Mouse (Mus musculus): ENCODE measurements at regions not wholly inside any gene's neighbourhood (a gene's known extent, or its start where the extent isn't known, plus 50 kb on each side); places are given as distances from the start of the nearest gene placed in this dataset.

DNA sequence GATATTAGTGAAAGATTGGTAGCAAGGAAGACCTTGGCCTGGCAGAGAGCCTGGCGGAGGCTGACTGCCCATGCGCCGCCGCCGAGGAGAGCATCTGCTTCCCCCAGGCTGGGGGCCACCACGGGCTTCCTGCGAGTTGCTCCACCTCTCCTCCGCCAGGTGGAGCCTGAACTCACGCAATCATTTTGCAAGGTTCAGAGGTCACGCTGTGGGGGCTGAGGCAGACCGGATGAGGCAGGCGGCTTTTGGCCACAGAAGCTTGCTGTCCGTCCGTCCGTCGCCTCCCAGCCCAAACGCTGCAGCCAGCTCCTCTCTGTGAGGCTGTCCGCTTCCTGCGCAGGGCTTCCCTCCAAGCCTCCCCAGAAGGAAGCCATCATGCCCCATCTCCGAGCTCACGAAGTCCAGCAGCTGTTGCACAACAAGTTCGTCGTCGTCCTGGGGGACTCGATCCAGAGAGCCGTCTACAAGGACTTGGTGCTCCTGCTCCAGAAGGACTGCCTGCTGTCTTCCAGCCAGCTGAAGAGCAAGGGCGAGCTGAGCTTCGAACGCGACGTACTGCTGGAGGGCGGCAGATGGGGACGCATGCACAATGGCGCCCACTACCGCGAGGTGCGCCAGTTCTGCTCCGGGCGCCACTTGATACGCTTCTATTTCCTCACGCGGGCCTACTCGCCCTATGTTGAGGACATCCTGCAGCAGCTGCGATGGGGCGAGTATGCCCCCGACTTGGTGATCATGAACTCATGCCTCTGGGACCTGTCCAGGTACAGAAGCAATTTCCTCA is 269.3 kb upstream of the Erbb4 start:
- DNase-seq (ENCODE audit: low spot score in 2 of 2): peak in 1 of 2 experiments; percentile 57

DNA sequence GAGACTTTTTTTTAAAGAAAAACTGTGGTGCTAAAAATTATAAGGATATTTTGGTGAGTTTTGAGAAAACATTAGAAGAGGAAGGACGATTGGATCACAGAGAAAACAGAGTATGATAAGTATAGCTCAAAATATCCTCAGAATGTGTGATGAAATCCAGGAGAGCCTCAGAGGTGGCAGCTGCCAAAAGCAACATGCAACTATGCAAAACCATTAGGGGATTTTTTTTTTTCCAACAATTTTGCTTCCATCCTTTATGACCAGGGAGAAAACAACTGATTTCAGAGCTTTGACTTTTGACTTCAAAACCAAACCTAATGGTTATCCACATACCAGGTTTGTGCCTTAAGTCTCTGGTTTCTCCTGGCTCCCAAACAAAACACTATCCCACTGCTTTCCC is 267.4 kb upstream of the Erbb4 start:
- DNase-seq (ENCODE audit: low spot score in 2 of 2): no peak

DNA sequence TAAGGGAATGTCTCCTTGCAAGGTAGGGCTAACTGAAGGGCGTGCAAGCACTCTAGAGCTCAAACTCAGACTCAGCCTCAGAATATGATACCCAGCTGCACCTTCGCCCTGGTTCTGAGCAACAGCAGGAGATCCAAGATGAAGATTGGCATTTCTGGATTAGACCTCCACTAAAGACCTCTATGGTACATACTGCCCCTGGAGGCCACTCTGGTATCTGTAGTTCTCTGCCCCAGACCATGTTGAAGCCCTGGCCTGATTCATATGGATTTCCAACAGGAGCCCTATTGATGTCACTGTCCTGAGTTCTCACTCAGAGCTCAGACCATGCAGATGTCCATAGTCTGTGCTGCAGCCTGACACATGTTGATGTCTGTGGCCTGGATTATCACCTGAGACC is 262.2 kb upstream of the Erbb4 start:
- DNase-seq (ENCODE audit: low spot score in 2 of 2): no peak

DNA sequence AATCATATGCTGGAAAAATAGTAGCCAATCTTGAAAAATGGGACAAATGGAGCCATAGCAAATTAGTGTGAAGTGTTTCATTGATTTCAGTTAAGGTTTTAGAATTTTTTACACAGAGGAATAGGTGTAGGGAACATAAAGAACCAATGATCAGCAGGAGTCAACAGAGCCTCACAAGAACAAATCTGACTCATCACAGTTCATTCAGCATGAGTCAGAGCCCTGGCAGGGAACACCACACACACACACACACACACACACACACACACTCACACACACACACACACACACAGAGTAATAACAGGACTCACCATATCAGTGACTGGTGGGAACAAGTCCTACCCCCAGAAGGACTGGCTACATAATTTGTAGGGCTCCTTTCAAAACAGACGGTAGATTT is 259.7 kb upstream of the Erbb4 start:
- no peak for DNase-seq (ENCODE audit: low spot score in 2 of 2)

DNA sequence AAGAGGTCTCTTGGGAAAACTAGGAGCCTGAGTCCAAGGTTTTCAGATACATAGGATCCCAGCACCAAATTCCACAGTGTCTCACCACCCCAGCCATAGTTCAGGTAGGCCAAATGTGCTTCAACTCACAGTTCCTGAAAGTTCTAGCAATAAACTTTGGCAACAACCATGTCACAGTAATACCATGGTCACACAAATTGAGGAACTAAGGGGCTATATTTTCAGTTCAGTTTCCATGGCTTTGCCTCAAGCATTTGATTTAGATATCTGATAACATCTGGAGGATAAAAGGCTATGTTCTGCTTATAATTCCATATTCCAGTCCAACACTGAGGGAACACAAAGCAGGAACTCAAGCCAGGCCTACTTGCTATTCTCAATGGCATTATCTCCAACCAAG is 256.2 kb upstream of the Erbb4 start:
- DNase-seq (ENCODE audit: low spot score in 2 of 2): no peak

DNA sequence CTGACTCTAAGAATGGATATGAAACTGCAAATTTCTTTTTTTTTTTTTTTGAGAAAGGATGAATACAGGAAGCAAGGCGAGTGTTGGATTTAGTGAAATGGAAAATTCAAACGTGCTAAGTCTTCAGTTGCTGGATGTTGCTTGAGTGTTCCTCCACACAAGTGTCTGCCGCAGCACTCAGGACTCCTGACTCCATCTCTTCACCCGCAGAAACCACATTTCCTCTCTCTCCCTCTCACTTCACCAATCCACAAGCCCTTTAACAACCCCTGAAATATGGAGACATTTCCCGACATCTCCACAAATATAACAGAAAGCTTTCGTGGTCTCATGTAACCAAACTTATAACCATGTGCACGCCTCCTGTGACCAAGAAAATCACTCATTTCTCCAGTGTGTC is 249.7 kb upstream of the Erbb4 start:
- no peak for DNase-seq (ENCODE audit: low spot score in 2 of 2)

DNA sequence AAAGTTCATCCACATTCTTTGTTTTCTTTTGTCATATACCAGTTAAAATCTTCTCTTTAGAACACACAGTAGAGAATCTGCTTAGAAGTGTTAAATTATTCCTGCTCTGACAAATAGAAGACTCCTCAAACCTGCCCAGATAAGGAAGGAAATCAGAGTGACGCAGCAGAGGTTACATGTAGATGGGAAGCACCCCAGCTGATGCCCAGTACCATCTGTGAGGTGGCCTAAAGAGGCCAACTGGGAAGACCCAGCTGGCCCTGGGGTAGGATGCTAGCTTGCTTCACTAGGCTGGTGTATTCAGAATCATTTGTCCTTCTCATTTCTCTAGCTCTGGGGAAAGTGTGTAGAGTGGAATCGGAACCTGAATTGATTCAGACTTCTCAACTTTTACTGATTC is 242.6 kb upstream of the Erbb4 start:
- DNase-seq (ENCODE audit: low spot score in 2 of 2): no peak

DNA sequence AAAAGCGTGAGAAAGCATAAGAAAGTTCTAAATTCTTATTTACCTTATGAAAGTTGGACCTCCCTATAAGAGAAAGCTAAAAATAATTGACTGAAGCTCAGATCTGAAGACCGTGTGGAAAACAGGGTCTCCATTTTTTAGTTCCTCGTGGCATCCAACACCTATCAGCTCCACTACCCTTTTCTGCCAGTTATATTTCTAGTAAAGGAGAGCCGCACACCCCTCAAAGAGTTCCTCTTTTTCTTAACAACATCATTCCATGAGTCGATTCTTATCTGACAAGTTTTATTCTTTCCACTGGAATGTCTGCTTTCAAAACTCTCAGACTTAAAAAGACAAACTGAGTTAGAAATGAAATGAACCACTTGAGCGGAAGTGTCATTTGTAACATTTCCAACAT is 242.0 kb upstream of the Erbb4 start:
- DNase-seq (ENCODE audit: low spot score in 2 of 2): no peak

DNA sequence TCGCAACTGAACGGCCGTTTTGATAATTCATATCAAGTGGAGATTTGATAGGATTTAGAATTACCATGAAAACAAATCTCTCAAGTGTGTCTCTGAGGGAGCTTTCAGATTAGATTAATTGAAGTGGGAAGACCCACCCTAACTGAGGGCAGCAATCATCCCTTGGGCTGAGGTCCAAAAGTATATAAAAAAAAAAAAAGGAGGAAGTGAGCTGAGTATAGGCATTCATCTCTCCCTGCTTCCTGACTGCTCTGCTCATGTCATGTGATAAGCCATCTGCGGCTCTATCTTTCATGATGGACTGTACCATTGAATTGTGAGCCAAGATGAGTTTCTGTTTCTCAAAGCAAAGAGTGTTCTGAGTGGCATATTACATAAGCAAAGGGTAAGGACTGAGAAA is 234.2 kb upstream of the Erbb4 start:
- no peak for DNase-seq (ENCODE audit: low spot score in 2 of 2)

DNA sequence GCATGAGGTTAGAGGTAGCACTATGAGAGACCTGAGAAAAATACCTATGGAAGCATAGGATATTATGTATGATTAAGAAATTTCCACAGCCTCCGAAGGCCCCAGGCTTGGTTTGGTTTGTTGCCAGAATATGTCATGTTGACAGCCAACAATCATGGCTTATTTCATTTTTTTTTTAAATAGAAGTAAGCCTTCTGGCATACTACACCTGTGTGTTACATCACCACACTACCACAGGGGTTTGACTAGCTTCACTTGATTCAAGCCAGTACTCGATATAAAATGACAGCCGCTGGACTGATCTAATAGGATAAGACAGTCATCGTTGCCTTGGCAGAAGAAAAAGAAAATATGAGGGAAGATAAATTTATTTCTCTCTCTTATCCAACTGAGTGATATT is 232.6 kb upstream of the Erbb4 start:
- no peak for DNase-seq (ENCODE audit: low spot score in 2 of 2)

DNA sequence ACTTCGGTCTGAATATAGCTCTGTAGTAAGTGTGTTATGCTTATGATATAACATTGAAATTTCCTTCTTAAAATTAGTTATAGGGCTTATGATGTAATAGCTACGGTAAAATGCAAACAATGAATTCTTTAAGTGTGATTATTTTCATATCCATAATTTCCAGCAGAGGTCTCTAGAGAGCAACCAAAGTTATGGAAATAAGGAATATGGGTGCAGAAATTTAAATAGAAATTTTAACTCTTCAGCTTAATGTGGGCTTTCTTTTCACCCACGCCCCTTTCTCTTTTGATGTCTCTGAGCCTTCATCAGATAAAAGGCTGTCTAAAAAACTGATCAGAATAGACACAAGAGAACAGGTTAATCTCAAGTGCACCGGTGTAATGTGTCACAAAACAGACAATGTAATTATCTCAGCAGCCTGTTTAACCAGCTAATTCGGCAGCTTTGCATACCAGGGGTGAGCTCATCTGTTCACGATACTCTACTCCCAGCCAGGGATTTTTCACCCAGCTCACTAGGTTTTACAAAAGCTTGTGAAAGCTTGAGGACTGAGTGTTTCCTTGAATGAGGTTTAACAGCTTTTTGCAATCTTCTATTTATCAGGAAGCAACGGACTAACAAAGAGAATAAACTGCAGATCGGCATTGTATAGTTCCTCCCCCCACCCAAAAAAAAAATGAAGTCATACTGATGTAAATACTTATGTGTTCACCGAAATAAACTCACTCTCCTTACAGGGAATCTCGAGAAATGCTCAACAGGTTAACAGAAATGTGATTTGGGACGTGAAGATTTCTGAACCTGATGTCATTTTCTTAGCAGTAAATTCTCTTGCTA is 223.8 kb upstream of the Erbb4 start:
- DNase-seq (ENCODE audit: low spot score in 2 of 2): no peak

DNA sequence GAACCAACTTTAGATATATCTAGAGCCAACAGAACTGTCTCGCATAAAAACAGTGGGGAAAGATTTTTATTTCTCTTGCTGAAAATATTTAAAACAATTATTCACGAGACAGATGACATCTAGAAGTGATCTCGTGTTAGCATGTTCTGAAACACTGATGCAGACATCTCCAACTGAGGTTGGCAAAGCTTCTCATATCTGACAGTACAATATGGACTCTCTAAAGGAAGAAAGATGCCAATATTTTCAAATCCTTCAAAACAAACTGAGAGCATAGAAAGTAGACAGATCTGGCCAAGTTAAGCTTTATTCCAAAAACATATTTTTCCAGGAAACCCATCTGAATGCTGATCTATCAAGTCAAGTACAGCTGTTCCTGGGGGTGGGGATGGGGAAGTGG is 221.5 kb upstream of the Erbb4 start:
- DNase-seq (ENCODE audit: low spot score in 2 of 2): no peak

DNA sequence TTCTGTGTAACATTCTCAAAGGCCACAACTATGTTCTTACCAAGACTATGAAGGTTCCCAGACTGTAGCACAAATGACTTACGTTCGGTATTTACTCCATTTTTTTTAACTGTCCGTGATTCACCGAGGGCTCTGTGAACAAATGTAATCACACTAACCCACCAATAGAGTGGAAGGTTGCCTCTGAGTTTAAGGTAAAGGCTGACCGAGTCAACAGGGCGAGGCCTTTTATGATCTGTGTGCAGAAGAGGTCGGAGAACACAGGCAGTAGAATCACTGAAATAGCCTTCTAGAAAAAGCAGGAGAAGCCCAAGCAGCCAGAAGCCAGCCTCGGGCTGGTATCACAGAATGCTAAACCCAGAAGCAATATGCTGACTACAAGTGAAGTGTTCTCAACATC is 218.9 kb upstream of the Erbb4 start:
- DNase-seq (ENCODE audit: low spot score in 2 of 2): no peak

DNA sequence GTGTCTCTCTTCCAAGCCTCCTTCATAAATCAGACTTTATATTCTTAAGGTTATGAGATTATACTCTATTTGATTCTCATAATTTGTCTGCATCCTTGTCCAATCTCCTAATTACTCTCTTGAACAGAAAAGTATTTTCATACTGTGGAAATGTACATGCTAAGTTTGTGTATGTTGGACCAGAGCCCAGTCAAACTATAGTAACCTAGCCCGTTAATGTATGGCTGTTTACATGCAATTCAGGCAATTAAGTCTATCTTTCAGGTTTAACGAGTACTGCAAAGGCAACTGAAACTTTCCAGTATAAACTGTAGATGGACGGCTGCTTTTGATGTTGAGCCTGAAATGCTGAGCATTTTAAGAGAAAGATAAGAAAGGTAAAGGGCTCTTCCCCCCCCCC is 211.7 kb upstream of the Erbb4 start:
- no peak for DNase-seq (ENCODE audit: low spot score in 2 of 2)

DNA sequence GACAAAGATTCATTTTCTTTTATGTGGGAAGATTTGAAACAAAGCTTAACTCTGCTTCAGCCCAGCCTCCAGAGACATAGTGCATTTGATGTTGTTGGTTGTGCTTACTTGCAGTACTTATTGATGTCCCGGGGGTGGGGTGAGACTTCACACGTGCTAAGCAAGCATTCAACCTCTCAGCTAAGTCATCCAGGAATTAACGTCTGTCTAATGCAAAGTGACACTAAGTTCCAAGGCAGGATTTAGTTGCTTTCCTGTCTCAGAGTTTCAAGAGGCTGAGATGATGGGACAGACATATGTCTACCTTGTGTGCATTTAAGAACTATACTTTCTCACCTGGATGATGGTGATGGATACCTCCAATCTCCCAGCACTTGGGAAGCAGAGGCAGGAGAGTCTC is 189.0 kb upstream of the Erbb4 start:
- DNase-seq (ENCODE audit: low spot score in 2 of 2): no peak

DNA sequence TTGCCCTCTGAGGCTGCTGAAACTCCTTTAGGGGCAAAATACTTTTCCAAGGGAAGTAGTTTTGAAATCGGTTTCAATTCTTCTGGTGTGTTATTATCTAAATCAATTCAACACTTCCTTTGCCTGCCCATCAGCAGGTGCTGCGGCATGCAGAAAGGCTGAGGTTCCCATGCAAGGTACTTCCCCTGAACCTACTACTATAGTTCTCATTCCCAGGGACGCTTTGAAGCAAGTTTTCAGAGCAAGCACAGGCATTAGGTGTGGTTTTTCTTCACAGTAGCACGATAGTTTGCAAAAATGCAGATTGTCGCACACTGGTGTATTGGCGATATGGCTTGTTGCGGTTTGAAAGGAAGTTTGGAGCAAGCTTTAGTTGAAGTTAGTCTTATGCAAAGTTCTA is 183.5 kb upstream of the Erbb4 start:
- no peak for DNase-seq (ENCODE audit: low spot score in 2 of 2)

DNA sequence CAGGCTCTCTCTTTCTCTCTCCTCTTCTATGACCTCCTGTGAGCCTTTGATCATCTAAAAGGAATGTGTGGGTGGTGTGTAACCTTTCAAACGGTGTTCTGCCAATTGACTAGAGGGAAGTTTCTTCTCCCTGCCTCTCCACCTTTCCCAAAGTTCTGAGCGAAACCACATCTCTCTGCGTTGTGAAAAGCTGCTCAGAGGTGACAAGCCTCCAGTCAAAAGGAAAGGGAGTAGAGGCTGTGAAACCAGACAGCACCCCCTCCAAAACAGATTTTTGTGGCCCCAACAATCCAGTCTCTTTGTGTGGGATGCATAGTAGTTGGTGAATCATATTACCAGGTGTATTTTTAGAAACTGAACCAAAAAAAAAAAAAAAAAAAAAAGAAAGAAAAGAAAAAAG is 178.5 kb upstream of the Erbb4 start:
- DNase-seq (ENCODE audit: low spot score in 2 of 2): no peak

DNA sequence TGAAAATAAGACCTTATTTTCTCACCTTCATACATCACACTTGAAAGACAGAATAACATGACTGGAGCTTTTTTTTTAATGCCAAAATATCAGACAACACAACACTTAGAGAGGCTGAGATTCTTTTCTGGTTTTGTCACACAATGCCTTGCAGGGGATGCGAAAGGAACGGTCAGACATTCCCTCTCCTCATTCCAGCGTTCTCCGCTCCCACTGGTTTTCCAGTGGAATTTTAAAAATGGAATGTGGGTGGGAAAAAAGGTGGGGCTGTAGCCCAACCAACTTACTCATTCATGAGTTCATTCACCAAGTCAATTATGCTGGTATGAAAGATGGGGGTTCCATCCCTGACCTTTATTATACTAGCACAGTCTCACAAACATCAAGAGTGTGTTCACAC is 169.6 kb upstream of the Erbb4 start:
- DNase-seq (ENCODE audit: low spot score in 2 of 2): no peak

DNA sequence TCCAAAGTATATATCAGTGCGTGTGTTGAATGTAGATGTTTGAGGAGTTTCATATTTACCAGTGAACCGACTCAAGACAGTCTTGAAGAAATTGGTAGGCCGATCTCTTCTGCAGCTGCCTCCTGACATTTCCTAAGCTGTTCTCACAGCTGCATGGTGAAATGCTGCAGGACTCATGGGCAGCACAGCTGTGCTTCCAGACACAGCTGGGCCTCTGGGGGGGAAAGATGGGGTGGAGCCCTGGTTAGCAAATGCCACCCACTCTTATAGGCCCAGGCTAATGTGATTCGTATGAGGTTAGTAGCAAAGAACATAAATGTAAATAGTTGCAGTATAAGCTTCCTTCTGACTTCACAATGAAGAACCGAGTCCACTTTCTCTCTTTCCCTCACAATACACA is 139.8 kb upstream of the Erbb4 start:
- DNase-seq (ENCODE audit: low spot score in 2 of 2): no peak

DNA sequence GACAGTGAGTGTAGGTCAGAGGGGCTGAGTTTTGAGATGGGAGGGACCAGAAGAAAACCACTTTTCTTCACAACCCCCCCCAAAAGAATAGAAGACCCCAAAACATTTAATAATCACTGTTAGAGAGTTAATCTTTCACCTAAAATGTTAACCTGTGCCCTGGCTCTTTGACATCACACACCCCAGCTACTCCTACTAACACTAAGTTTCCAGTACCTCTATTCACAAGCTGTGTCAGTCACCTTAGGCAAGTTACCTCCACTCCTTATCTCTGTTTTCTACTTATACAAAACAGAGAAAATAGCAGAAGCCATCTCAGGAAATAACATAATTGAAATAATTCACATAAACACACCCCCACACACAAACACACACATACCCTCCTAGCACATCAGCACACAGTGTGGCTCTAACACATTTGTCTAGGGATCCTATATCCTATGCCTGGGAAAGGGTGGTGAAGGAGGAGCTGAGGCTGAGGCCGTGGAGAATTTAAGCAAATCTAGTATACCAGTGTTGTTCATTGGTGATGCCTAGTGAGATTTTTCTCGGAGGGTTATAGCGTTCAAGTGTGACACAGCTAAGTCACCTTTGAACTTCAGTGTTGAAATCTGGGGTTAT is 134.5 kb upstream of the Erbb4 start:
- DNase-seq (ENCODE audit: low spot score in 2 of 2): no peak

DNA sequence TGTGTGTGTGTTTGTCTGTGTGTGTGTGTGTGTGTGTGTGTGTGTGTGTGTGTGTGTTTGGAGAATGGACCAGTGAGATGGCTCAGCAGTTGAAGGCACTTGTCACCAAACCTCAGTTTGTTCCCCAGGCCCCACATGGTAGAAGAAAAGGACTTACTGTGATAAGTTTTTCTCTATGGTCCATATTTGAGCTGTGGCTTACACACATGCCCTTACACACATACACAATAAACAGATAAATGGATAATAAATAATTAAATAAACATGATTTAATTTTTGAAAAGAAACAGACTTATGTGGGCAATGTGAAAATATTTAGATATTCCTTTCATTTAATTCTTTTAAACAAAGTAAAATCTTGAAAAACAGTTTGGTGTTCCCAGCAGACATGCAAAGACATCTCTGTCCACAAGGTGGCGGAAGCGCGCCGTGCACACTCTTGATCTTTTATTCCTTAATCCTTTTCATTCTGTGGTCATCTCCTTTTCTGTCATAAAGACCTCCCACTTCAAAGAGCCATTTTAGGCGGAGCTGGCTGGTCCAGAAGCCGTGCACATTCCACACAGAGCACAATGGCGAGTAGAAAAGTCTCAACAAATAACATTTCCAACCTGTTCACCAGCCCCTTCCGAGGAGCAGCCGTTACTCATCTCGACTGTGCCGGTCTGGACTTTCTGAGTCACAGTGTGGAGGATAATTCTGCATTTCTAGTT is 133.8 kb upstream of the Erbb4 start:
- DNase-seq (ENCODE audit: low spot score in 2 of 2): peak; percentile 42 to 68

DNA sequence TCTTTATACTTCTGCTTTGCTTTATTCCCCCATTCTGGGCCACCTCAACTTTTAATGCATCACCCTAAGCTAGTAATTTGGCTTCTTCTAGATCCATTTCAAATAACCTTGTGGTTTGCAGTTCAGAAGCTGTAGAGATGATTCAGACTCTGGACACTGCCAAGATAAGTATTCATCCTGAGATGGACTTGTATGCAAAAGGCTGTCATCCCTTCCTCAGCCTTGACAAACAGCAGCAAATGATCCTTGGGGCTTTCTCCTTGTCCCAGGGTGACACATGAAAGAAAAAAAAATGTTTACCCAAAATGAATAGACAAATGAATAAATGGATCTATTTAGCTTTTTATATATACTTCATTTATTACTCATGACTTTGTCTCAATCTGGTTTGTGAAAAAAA is 120.0 kb upstream of the Erbb4 start:
- no peak for DNase-seq (ENCODE audit: low spot score in 2 of 2)
